Mouse (Mus musculus) intestine, embryonic 14.5 days (tissue): ENCODE data around the gene Prpf40b. TPM values are rescaled to one million over a fixed set of nuclear protein-coding genes. Genes with fewer than 3 reads are reported as not detected.

Experiments
- ATAC-seq: fragments of 200-750 bp; cut with Nextera tagmentation; replicated peaks from 2 replicates; pipeline ENCODE4 v1.8.0; 2017; ENCODE audit warnings: low read depth, moderate number of reproducible peaks, moderate TSS enrichment, moderate library complexity; ENCODE audit not compliant: low FRiP score, low TSS enrichment
- DNase-seq: peaks from one replicate; pipeline ENCODE4 v3.0.0-alpha.2; 2018; ENCODE audit warnings: low spot score
- H3K27ac ChIP-seq: fragments of 300-500 bp; sonication (generic); 2 replicates; pipeline ENCODE4 v1.5.1; 2014; ENCODE audit warnings: low read depth, mild to moderate bottlenecking, control low read depth
- H3K27me3 ChIP-seq: fragments of 300-500 bp; sonication (generic); replicated peaks from 2 replicates; pipeline ENCODE4 v1.6.1; 2014; ENCODE audit warnings: low read length, control low read depth; ENCODE audit not compliant: control insufficient read depth, insufficient read depth
- H3K36me3 ChIP-seq: fragments of 300-500 bp; sonication (generic); 2 replicates; pipeline ENCODE4 v1.6.1; 2014; ENCODE audit warnings: low read length, control low read depth; ENCODE audit not compliant: control insufficient read depth, insufficient read depth
- H3K4me1 ChIP-seq: fragments of 300-500 bp; sonication (generic); replicated peaks from 2 replicates; pipeline ENCODE4 v1.6.1; 2014; ENCODE audit warnings: low read length, control low read depth, mixed read lengths; ENCODE audit not compliant: control insufficient read depth, insufficient read depth
- H3K4me2 ChIP-seq: fragments of 300-500 bp; sonication (generic); 2 replicates; pipeline ENCODE4 v1.6.1; 2014; ENCODE audit warnings: low read length
- H3K4me3 ChIP-seq: fragments of 300-500 bp; sonication (generic); 2 replicates; pipeline ENCODE4 v1.5.1; 2014; ENCODE audit warnings: low read depth, low read length, control low read depth, mixed read lengths
- H3K9ac ChIP-seq: fragments of 300-500 bp; sonication (generic); 2 replicates; pipeline ENCODE4 v1.6.1; 2014; ENCODE audit warnings: mild to moderate bottlenecking, low read length
- H3K9me3 ChIP-seq: fragments of 300-500 bp; sonication (generic); 2 replicates; pipeline ENCODE4 v1.6.1; 2016; ENCODE audit warnings: low read length, control low read depth; ENCODE audit not compliant: control insufficient read depth
- WGBS: fragments of 180-500 bp; shearing (Covaris S2); extraction: QIAGEN DNeasy Blood & Tissue Kit; methylation state at CpG from one replicate; pipeline ENCODE4 v1.1.7; 2014; 5-methylcytosine and 5-hydroxymethylcytosine counted together
- polyA plus RNA-seq: library from polyadenylated mRNA; unstranded; fragments of >200 nt; fragmentation: Nextera tagmentation; extraction: Ambion mirVana; gene quantifications from 2 replicates; pipeline ENCODE4 v1.2.1, GENCODE M21; 2014

Prpf40b gene
- polyA plus RNA-seq, 1 experiment from 2014 or later = 40.6 TPM

GRCm38 (mm10) chr15:99319411-99319871 is 24.6 kb downstream of the Prpf40b start:
- Histone ChIP-seq H3K27ac (0 out of 2 replicates have a peak overlapping the region, but pooled peaks have one; percentile 0), H3K4me3 (no peak overlapping the region), H3K4me2 (no peak overlapping the region), H3K36me3 (peaks cover 86% of the 10 kb centered on the region), H3K27me3 (no peaks in the 10 kb centered on the region), H3K4me1 (0 out of 2 replicates have a peak, but pooled peaks cover 3% of the 10 kb centered on the region), H3K9ac (no peak overlapping the region), H3K9me3 (no peaks in the 10 kb centered on the region)
- no peak for ATAC-seq
- DNase-seq = no peak
- 75% methylated on average over 3 of the region's 3 CpGs for WGBS

- peaks cover 91% of the 10 kb centered on the region for H3K36me3 ChIP-seq
- H3K9ac ChIP-seq = no peak overlapping the region
- H3K4me1 ChIP-seq = 0 out of 2 replicates have a peak, but pooled peaks cover 3% of the 10 kb centered on the region
- 83% methylated on average over 10 of the region's 10 CpGs for WGBS
- DNase-seq (no peak), ATAC-seq (no peak)
- no peak overlapping the region for H3K4me3 ChIP-seq
- H3K9me3 ChIP-seq = no peaks in the 10 kb centered on the region
- no peaks in the 10 kb centered on the region for H3K27me3 ChIP-seq
- H3K4me2 ChIP-seq = no peak overlapping the region
- 0 out of 2 replicates have a peak overlapping the region, but pooled peaks have one; percentile 0 for H3K27ac ChIP-seq
These were observed 25.3 kb downstream of the Prpf40b start for GRCm38 (mm10) chr15:99320168-99320674.

DNA sequence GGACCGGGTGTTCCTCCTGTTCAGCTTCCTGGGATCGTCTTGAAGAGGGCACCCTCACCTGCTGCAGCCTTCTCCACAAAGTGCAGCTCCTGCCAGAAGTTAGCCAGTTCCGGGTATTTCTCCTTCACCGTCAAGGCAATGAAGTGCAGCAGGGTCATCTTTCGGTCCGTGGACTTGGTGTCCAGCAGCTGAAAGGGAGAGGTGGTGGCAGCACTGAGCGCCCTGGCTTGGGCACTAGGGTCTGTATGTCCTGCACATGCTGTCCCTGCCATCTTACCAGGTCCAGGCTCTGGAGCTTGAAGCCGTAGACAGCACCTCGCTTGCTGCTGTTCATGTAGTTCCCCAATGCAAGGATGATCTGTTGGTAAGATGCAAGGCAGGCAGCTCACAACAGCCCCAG is 26.1 kb downstream of the Prpf40b start:
- Histone ChIP-seq H3K9me3 (no peaks in the 10 kb centered on the region), H3K4me3 (no peak overlapping the region), H3K4me1 (0 out of 2 replicates have a peak, but pooled peaks cover 3% of the 10 kb centered on the region), H3K9ac (no peak overlapping the region), H3K27me3 (no peaks in the 10 kb centered on the region), H3K27ac (no peak overlapping the region), H3K36me3 (peaks cover 91% of the 10 kb centered on the region), H3K4me2 (no peak overlapping the region)
- 86% methylated on average over 9 of the region's 9 CpGs for WGBS
- ATAC-seq = no peak
- no peak for DNase-seq

GRCm38 (mm10) chr15:99324151-99324550 is 29.3 kb downstream of the Prpf40b start:
- Histone ChIP-seq H3K4me2 (no peak overlapping the region), H3K4me1 (no peaks in the 10 kb centered on the region), H3K9ac (no peak overlapping the region), H3K36me3 (peaks cover 84% of the 10 kb centered on the region), H3K27me3 (no peaks in the 10 kb centered on the region), H3K4me3 (no peak overlapping the region), H3K9me3 (no peaks in the 10 kb centered on the region), H3K27ac (no peak overlapping the region)
- WGBS = 78% methylated on average over 9 of the region's 9 CpGs
- ATAC-seq (no peak), DNase-seq (no peak)

GRCm38 (mm10) chr15:99325598-99325997 is 30.7 kb downstream of the Prpf40b start:
- H3K36me3 ChIP-seq = peaks cover 79% of the 10 kb centered on the region
- no peak overlapping the region for H3K27ac ChIP-seq
- no peaks in the 10 kb centered on the region for H3K9me3 ChIP-seq
- H3K27me3 ChIP-seq = no peaks in the 10 kb centered on the region
- no peaks in the 10 kb centered on the region for H3K4me1 ChIP-seq
- no peak overlapping the region for H3K4me3 ChIP-seq
- no peak for DNase-seq
- H3K9ac ChIP-seq = no peak overlapping the region
- WGBS = 84% methylated on average over 6 of the region's 6 CpGs
- ATAC-seq = no peak
- H3K4me2 ChIP-seq = no peak overlapping the region

- Histone ChIP-seq H3K27me3 (no peaks in the 10 kb centered on the region), H3K27ac (no peak overlapping the region), H3K36me3 (peaks cover 71% of the 10 kb centered on the region), H3K9ac (no peak overlapping the region), H3K4me1 (no peaks in the 10 kb centered on the region), H3K4me3 (no peak overlapping the region), H3K9me3 (no peaks in the 10 kb centered on the region), H3K4me2 (no peak overlapping the region)
- 61% methylated on average over 2 of the region's 2 CpGs for WGBS
- DNase-seq (no peak), ATAC-seq (no peak)
These were observed 31.5 kb downstream of the Prpf40b start for GRCm38 (mm10) chr15:99326407-99326806.

DNA sequence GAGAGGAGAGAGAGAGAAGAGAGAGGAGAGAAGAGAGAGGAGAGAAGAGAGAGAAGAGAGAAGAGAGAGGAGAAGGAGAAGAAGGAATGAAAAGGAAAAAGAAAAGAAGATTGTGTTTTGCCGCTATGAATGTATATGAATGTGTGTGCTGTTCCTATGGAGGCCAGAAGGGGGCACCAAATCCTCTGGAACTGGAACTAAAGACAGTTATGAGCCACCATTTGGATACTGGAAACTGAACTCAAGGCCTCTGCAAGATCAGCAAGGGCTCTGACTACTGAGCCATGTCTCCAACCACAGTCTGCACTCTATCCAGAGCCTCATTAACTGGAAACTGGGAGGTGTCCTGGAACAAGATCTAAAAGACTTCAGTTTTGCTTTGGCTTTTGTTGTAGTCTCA is 32.1 kb downstream of the Prpf40b start:
- ATAC-seq = no peak
- peak; percentile 68 for DNase-seq
- Histone ChIP-seq H3K4me3 (no peak overlapping the region), H3K27me3 (no peaks in the 10 kb centered on the region), H3K9ac (no peak overlapping the region), H3K36me3 (peaks cover 66% of the 10 kb centered on the region), H3K9me3 (no peaks in the 10 kb centered on the region), H3K27ac (no peak overlapping the region), H3K4me1 (peaks cover 3% of the 10 kb centered on the region), H3K4me2 (no peak overlapping the region)
- WGBS = 74% methylated on average over 1 of the region's 1 CpGs

GRCm38 (mm10) chr15:99328011-99328410 is 33.1 kb downstream of the Prpf40b start:
- WGBS = 97% methylated on average over 5 of the region's 5 CpGs
- no peaks in the 10 kb centered on the region for H3K9me3 ChIP-seq
- no peaks in the 10 kb centered on the region for H3K27me3 ChIP-seq
- no peak for DNase-seq
- H3K9ac ChIP-seq = no peak overlapping the region
- H3K4me1 ChIP-seq = peaks cover 14% of the 10 kb centered on the region
- no peak for ATAC-seq
- H3K27ac ChIP-seq = no peak overlapping the region
- H3K36me3 ChIP-seq = peaks cover 55% of the 10 kb centered on the region
- no peak overlapping the region for H3K4me2 ChIP-seq
- H3K4me3 ChIP-seq = no peak overlapping the region

DNA sequence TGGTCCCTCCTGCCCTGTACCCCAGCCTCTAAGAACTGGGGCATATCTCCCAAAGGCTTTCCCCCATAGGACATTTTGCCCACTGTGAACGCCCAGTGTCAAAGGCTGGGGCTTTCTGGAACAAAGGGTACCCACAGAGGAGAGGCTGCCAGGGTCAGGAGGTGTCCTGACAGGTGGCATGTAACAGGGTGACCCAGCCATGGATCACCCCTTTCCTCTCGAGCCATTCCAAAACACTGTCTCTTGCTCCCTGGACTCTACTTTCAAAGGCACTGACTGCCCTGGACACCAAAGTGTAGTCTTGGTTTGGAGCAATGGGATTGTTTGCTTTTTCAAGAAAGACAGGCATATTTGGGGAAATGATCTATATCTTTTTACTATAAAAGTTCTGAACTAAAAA is 35.4 kb downstream of the Prpf40b start:
- Histone ChIP-seq H3K9me3 (no peaks in the 10 kb centered on the region), H3K27me3 (no peaks in the 10 kb centered on the region), H3K9ac (no peak overlapping the region), H3K27ac (no peak overlapping the region), H3K4me3 (no peak overlapping the region), H3K4me2 (no peak overlapping the region), H3K4me1 (peaks cover 31% of the 10 kb centered on the region), H3K36me3 (peaks cover 34% of the 10 kb centered on the region)
- ATAC-seq (no peak), DNase-seq (no peak)
- WGBS = 83% methylated on average over 2 of the region's 2 CpGs
